Mouse (Mus musculus) gastrocnemius, postnatal 36 days (tissue): Measurements from ENCODE around the gene Zranb1. TPM values are rescaled to one million over a fixed set of nuclear protein-coding genes. Genes with fewer than 3 reads are reported as not detected.

Experiments used
- DNase-seq, 2 experiments: peaks; one replicate each; pipeline ENCODE4 v3.0.0; 2022
- intact Hi-C: fragments of 180-260 bp; cut with DNase I; formaldehyde crosslinking; loops from one replicate; pipeline ENCODE4 v1.15.1; 2025
- total RNA-seq, 2 experiments: library from RNA; stranded (reverse); gene quantifications; 2 replicates each; pipeline ENCODE4 v1.2.3; 2021

Zranb1 gene
- total RNA-seq, 2 experiments from 2014 or later, result 44.4 to 53.3 TPM

DNA sequence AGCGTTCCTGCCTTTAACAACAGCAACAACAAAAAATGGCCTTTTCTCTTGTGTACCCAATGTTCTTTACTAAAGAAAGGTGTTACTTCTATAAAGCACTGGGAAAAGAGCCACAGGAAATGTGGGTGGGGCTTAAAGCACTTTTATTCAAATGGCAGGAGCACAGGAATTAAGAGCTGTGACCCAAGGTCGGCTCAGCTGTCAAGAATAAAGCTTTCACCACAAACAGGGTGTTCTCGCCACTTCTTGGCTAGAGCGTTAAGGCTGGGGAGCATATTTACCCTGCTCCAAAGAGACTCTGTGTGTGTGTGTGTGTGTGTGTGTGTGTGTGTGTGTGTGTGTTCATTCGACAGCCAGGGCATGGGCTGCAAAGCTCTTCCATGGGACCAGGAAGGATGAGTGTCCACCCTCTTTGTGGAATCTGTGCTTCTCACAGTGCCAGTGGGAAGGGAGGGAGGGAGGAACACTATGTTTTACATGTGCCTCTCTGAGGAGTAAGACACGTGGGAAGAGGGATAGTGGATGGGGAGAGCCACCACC, 88.6 kb downstream of the Zranb1 start:
- intact Hi-C loops, result no loop called here
- no peak for DNase-seq

DNA sequence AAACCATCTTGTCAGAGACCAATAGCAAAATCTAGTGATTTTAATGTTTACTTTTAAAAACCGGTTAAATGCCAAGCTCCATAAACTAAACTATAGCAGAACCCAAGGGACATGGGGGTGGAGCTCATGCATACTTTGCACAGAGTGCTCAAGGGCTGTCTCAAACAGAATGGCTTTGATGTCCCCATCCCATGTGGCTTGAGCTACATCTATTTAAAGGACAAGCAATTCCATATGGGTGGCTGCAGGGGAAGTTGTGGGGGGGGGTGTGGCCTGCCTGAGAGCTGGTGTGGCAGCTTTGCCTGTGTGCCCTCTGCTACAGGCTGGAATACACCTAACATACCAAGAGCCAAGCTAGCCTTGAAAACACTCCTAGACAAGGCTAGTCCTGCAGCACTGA, 93.8 kb downstream of the Zranb1 start:
- intact Hi-C loops, result no loop called here
- DNase-seq, result no peak

DNA sequence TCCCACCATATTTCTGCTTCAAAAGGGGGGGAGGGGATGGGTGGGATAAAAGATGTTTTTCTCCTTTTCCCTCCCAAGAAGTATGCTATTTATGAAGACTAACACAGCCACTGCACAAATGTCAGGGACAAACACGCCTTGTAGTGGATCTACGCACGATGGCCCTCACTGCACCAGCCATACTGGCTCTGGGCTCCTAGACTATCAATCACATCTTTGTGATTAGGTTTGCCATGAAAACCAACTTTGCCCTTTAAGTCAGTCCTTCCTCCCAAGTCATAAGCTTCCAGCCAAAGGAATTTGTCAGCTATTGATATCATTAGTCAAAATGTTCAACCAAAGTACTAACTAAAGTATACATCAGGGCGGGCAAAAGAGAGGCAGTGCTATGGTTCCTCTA, 97.0 kb downstream of the Zranb1 start:
- DNase-seq, result no peak
- intact Hi-C loops, result no loop called here

DNA sequence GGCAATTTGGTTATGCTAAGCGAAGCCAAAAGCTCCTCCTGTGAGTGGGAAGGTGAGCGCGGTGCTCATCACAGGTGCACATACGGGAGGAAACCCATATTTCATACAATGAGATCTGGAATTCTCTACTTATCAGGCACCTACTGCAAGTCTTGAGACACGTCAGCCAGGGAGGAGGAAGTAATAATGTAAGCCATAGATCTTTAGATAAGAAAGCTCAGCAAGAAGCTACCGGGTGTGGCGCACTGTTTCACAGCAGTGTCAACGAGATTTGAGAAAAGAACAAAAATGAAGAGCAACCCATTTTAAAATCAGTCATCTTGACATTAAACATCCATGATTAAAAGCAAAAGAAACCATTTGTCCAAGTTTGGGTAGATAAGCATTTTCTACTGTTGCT, 98.1 kb downstream of the Zranb1 start:
- intact Hi-C loops, result no loop called here
- no peak for DNase-seq

DNA sequence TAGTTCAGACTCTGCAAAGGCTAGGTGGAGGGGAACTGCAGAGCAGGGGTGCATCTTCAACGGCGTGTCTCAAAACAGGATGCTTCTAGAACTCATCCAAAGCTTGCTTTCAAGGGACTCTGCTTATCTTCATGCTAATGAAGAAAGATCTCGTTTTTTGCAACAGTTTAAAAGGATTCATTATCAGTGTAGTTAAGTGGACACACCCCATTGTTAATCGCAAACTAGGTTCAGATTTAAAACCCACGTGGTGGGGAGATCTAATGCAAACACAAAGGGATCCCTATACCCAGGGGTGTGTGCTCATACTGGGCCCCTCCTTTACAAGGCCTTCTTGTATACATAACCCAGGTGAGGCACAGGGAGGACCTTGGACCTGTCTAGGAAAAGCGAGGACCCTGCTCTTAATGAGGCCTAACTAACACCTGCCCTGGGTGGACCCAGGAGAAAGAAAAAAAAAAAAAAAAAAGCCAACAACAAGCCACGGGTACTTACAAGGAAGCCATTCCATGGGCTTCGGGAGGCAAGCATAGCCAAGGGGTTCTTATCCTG, 98.6 kb downstream of the Zranb1 start:
- DNase-seq, result no peak
- intact Hi-C loops, result loop anchor here (10.0 kb wide), 1 partner anchor 605 kb away; the partner anchor contains the start of gene Edrf1

DNA sequence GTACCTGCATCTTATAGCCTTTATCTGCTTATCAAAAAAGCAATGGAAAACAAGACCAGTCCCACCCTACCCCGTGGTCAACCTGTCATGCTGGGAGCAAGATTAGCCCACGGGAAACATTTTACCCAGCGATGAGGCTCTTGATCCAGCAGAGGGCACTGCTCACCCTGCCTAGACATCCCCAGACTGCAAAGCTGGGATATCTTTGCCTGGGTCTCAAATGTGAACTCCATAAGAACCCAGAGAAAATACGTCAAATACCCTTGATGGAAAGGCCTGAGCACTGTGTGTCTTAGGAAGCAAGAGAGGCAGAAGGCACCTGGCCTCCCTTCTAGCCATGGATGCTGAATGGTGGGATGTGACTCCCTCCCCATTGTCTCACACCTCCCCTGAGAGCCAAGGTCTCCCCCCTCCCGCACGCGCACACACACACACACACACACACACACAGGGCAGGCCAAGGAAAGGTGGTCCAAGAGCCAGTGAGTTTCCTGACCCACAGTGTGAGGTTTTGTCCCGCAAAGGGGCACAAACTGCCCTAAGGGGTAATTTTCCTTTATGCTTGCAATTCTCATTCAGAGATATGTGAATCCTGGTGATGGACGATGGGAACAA, 101.8 kb downstream of the Zranb1 start:
- intact Hi-C loops, result loop anchor here (2.0 to 10.0 kb wide), 2 partner anchors 102 to 602 kb away; partner anchors contain the start of gene Edrf1
- peak in 1 of 2 experiments; percentile 45 for DNase-seq

DNA sequence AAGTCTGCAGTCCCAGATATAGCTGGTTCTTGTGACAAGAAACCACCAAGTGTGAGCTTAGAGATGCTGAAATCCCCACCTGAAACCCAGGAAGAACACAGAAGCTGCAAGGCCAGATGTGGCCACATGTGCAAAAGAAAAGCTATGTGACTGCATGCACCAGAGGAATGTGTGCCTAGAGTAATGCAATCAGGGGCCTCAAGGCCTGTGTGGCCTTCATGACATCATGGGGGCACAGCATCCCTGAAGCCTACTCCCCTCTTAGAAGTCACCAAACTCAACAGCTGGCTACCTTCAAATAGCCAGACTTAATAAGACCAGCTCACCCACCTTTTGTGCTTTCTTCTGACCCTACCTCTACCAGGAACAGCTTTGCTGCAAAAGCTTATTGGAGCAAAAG, 105.0 kb downstream of the Zranb1 start:
- intact Hi-C loops, result loop anchor here (10.0 kb wide), 1 partner anchor 599 kb away; the partner anchor contains the start of gene Edrf1
- DNase-seq, result no peak

Other genes starting within 250 kb of the Zranb1 start
- gene Fam53b, start 117.3 kb upstream of the Zranb1 start, total RNA-seq, result 10 to 100 TPM; 15.0 to 16.1 TPM
- 1 to 10 TPM; 5.0 to 6.8 TPM for gene Eef1akmt2, start 78.5 kb upstream of the Zranb1 start, total RNA-seq
- gene Abraxas2, start 71.9 kb upstream of the Zranb1 start, total RNA-seq, result 10 to 100 TPM; 20.5 to 21.3 TPM
- under 1 TPM; 0.28 to 0.49 TPM for gene Fgfr2, start 192.2 kb downstream of the Zranb1 start, total RNA-seq
- 10 to 100 TPM; 15.1 to 15.9 TPM for gene Ctbp2, start 193.2 kb downstream of the Zranb1 start, total RNA-seq